Mouse (Mus musculus): ENCODE measurements around the gene Thap8.

DNA sequence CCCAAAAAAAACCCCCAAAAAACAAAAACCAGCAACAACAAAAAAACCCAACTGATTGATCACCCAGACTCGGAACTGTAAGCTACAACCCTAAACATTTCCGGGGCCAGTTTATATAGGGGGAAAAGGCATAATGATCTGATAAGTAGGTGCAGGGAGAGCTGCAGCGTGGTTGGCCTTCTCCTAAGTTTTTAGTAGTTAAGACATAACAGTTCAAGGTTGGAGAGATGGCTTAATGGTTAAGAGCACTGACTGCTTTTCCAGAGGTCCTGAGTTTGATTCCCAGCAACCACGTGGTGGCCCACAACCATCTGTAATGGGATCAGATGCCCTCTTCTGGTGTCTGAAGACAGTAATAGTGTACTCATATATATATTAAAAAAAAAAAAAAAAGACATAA lies 1.6 kb downstream of the Thap8 start:
- TF ChIP-seq CTCF (IDR thresholded peaks at IDR 0.05; ENCODE audit: low read depth, low read length) = no peak
- TF ChIP-seq POLR2A (IDR thresholded peaks at IDR 0.05; ENCODE audit: extremely low read depth, insufficient read depth, low read length) = no peak
